Mouse (Mus musculus): ENCODE measurements at regions not wholly inside any gene's neighbourhood (a gene's known extent, or its start where the extent isn't known, plus 50 kb on each side); places are given as distances from the start of the nearest gene placed in this dataset.

DNA sequence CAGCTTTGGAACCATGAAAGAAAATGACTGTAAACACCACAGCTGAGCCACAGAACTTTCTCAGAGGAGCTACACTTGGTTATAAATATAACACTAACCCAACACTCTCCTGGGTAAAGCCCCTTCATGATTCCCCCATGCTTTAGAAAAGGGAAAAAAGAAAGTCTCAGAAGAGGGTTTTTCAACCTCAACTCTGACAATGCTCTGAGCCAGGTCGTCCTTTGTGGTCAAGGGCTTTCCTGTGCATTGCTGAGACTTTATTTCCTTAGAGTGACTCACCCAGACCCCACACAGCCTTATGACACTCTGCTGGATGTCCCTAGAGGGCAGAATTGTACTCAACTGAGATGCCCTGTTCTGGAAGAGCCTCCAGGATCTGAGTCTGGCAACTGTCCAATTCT is 167.8 kb downstream of the B3gnt2 start:
- H3K9ac ChIP-seq (ENCODE audit: insufficient read depth, low read depth, low read length, poor library complexity, severe bottlenecking), result no peak overlapping the region

DNA sequence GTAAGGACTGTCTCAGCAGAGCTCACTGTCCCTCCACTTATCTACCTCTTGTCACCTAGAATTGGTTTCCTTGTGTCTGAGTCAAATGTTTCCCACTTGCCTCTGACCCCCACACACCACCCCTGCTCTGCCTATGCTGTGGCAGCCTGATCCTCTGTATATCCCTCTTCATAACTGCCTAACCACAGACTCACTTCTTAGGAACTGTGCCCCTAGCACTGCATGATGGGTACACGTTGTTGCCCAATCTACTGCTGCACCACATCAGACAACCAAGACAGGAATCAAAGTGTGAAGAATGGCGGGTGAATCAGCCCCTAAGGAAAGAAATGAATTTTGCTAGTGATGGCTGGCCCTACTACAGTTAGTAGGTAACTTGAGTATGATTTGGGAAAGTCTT is 167.4 kb downstream of the B3gnt2 start:
- no peaks in the 10 kb centered on the region for H3K9me3 ChIP-seq (ENCODE audit: control insufficient read depth, insufficient read depth, low read depth, low read length)
- in situ Hi-C loops (cut with MboI; ENCODE audit: low sequenced_read_pairs in 2 of 2, unreplicated experiment in 2 of 2), result no loop called here
- no peaks in the 10 kb centered on the region; a peak in 1 of 4 replicates for H3K4me1 ChIP-seq (ENCODE audit: control insufficient read depth in 2 of 2, insufficient read depth in 2 of 2, low read length in 2 of 2, poor library complexity in 1 of 2)
- no peak overlapping the region for H3K9ac ChIP-seq (ENCODE audit: insufficient read depth, low read depth, low read length, poor library complexity, severe bottlenecking)
- no peak for DNase-seq (ENCODE audit: low read depth, low spot score)
- no peak overlapping the region for H3K27ac ChIP-seq (ENCODE audit: insufficient read depth, low read depth, low read length, poor library complexity, severe bottlenecking)
- TF ChIP-seq HCFC1 (IDR thresholded peaks at IDR 0.05; ENCODE audit: borderline replicate concordance, insufficient read depth, low read length) (no peak), ZNF384 (IDR thresholded peaks at IDR 0.05; ENCODE audit: low read depth, low read length) (no peak)
- no peaks in the 10 kb centered on the region for H3K36me3 ChIP-seq (ENCODE audit: control insufficient read depth, insufficient read depth, low read length, poor library complexity, severe bottlenecking)
- H3K4me3 ChIP-seq (ENCODE audit: insufficient read depth in 1 of 2, low read depth in 1 of 2, low read length in 2 of 2, poor library complexity in 1 of 2, severe bottlenecking in 1 of 2), result no peak overlapping the region

More for the DNA sequence above, 167.8 kb downstream of the B3gnt2 start:
- no peak for DNase-seq (ENCODE audit: low read depth, low spot score)
- in situ Hi-C loops (cut with MboI; ENCODE audit: low sequenced_read_pairs in 2 of 2, unreplicated experiment in 2 of 2), result no loop called here
- Histone ChIP-seq H3K4me1 (ENCODE audit: control insufficient read depth in 2 of 2, insufficient read depth in 2 of 2, low read length in 2 of 2, poor library complexity in 1 of 2) (no peaks in the 10 kb centered on the region; a peak in 1 of 4 replicates), H3K27ac (ENCODE audit: insufficient read depth, low read depth, low read length, poor library complexity, severe bottlenecking) (no peak overlapping the region), H3K9me3 (ENCODE audit: control insufficient read depth, insufficient read depth, low read depth, low read length) (no peaks in the 10 kb centered on the region), H3K36me3 (ENCODE audit: control insufficient read depth, insufficient read depth, low read length, poor library complexity, severe bottlenecking) (no peaks in the 10 kb centered on the region), H3K4me3 (ENCODE audit: insufficient read depth in 1 of 2, low read depth in 1 of 2, low read length in 2 of 2, poor library complexity in 1 of 2, severe bottlenecking in 1 of 2) (no peak overlapping the region)
- TF ChIP-seq ZNF384 (IDR thresholded peaks at IDR 0.05; ENCODE audit: low read depth, low read length) (no peak), CHD2 (IDR thresholded peaks at IDR 0.05; ENCODE audit: low read depth, low read length) (no peak), HCFC1 (IDR thresholded peaks at IDR 0.05; ENCODE audit: borderline replicate concordance, insufficient read depth, low read length) (no peak), MAFK (IDR thresholded peaks at IDR 0.05; ENCODE audit: insufficient read depth, low read depth, low read length) (no peak), ZC3H11A (IDR thresholded peaks at IDR 0.05; ENCODE audit: borderline replicate concordance, low read depth, low read length) (no peak)

DNA sequence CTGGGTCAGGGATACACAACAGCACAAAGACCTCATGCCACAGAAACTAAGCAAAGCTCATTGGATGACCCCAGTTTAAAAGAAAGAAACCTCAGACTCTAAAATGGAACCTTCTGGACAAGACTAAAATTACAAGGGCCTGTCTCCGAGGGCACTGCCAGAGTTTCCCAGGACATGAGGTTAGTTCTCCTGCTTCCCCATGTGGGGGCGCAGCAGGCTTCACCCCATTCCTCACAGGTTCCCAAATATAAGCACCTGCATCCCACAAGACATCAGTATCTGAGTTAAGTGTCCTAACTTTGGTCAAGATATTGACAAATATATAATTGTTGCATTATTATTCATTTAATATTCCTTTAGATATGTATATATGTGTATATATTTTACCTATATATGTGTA is 166.8 kb downstream of the B3gnt2 start:
- H3K9ac ChIP-seq (ENCODE audit: insufficient read depth, low read depth, low read length, poor library complexity, severe bottlenecking), result no peak overlapping the region
- no peaks in the 10 kb centered on the region for H3K36me3 ChIP-seq (ENCODE audit: control insufficient read depth, insufficient read depth, low read length, poor library complexity, severe bottlenecking)
- H3K4me1 ChIP-seq (ENCODE audit: control insufficient read depth in 2 of 2, insufficient read depth in 2 of 2, low read length in 2 of 2, poor library complexity in 1 of 2), result no peaks in the 10 kb centered on the region; a peak in 1 of 4 replicates
- in situ Hi-C loops (cut with MboI; ENCODE audit: low sequenced_read_pairs in 2 of 2, unreplicated experiment in 2 of 2), result no loop called here
- H3K27ac ChIP-seq (ENCODE audit: insufficient read depth, low read depth, low read length, poor library complexity, severe bottlenecking), result no peak overlapping the region
- no peaks in the 10 kb centered on the region for H3K9me3 ChIP-seq (ENCODE audit: control insufficient read depth, insufficient read depth, low read depth, low read length)
- no peak for DNase-seq (ENCODE audit: low read depth, low spot score)
- no peak overlapping the region for H3K4me3 ChIP-seq (ENCODE audit: insufficient read depth in 1 of 2, low read depth in 1 of 2, low read length in 2 of 2, poor library complexity in 1 of 2, severe bottlenecking in 1 of 2)
- no peak for TF ChIP-seq CHD2 (IDR thresholded peaks at IDR 0.05; ENCODE audit: low read depth, low read length)
- TF ChIP-seq ZC3H11A (IDR thresholded peaks at IDR 0.05; ENCODE audit: borderline replicate concordance, low read depth, low read length), result no peak

DNA sequence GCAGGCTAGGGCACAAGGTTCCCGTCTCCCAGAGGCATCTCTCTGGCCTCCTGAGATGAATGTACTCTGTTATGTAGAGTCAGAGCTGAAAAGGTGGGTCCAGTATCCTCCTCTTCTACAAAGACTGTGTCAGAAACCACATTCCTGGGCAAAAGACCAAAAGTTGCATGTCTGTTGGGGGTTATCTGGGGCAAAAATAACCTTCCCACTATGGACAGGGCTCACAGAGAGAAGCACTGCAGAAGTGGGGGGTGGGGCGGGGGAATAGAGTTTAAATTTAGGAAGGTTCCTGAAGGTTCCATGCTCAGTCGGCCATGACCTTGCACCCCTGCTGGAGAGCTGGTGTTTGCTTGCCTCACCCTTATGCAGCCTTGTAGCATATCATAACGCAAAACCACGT is 165.9 kb downstream of the B3gnt2 start:
- Histone ChIP-seq H3K36me3 (ENCODE audit: control insufficient read depth, insufficient read depth, low read length, poor library complexity, severe bottlenecking) (no peaks in the 10 kb centered on the region), H3K9me3 (ENCODE audit: control insufficient read depth, insufficient read depth, low read depth, low read length) (no peaks in the 10 kb centered on the region), H3K9ac (ENCODE audit: insufficient read depth, low read depth, low read length, poor library complexity, severe bottlenecking) (no peak overlapping the region), H3K4me1 (ENCODE audit: control insufficient read depth in 2 of 2, insufficient read depth in 2 of 2, low read length in 2 of 2, poor library complexity in 1 of 2) (no peaks in the 10 kb centered on the region; a peak in 1 of 4 replicates), H3K27ac (ENCODE audit: insufficient read depth, low read depth, low read length, poor library complexity, severe bottlenecking) (no peak overlapping the region), H3K4me3 (ENCODE audit: insufficient read depth in 1 of 2, low read depth in 1 of 2, low read length in 2 of 2, poor library complexity in 1 of 2, severe bottlenecking in 1 of 2) (no peak overlapping the region)
- no peak for TF ChIP-seq ZNF384 (IDR thresholded peaks at IDR 0.05; ENCODE audit: low read depth, low read length)
- no peak for TF ChIP-seq CHD2 (IDR thresholded peaks at IDR 0.05; ENCODE audit: low read depth, low read length)
- TF ChIP-seq HCFC1 (IDR thresholded peaks at IDR 0.05; ENCODE audit: borderline replicate concordance, insufficient read depth, low read length), result no peak
- no peak for TF ChIP-seq MAFK (IDR thresholded peaks at IDR 0.05; ENCODE audit: insufficient read depth, low read depth, low read length)
- DNase-seq (ENCODE audit: low read depth, low spot score), result no peak
- in situ Hi-C loops (cut with MboI; ENCODE audit: low sequenced_read_pairs in 2 of 2, unreplicated experiment in 2 of 2), result no loop called here

DNA sequence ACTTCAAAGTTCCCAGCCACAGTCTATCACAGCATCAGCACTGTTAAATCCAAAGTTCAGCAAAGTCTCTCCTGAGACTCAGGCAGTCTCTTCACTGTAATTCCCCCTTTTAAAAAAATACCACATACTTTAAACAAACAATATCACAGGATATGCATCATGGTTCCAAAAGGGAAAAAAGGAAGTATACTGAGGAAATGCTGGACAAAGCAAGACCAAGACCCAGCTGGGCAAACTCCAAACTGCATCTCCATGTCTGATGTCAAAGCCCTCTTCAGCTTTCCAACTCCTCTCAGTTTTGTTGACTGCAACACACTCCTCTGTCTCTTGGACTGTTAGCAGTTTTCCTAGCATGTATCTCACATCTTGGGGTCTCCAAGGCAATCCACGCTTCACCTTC is 165.5 kb downstream of the B3gnt2 start:
- TF ChIP-seq HCFC1 (IDR thresholded peaks at IDR 0.05; ENCODE audit: borderline replicate concordance, insufficient read depth, low read length), result no peak
- no peak for TF ChIP-seq MAFK (IDR thresholded peaks at IDR 0.05; ENCODE audit: insufficient read depth, low read depth, low read length)
- TF ChIP-seq ZC3H11A (IDR thresholded peaks at IDR 0.05; ENCODE audit: borderline replicate concordance, low read depth, low read length), result no peak
- TF ChIP-seq ZNF384 (IDR thresholded peaks at IDR 0.05; ENCODE audit: low read depth, low read length), result no peak
- TF ChIP-seq CHD2 (IDR thresholded peaks at IDR 0.05; ENCODE audit: low read depth, low read length), result no peak
- no peak for DNase-seq (ENCODE audit: low read depth, low spot score)
- Histone ChIP-seq H3K4me1 (ENCODE audit: control insufficient read depth in 2 of 2, insufficient read depth in 2 of 2, low read length in 2 of 2, poor library complexity in 1 of 2) (no peaks in the 10 kb centered on the region; a peak in 1 of 4 replicates), H3K4me3 (ENCODE audit: insufficient read depth in 1 of 2, low read depth in 1 of 2, low read length in 2 of 2, poor library complexity in 1 of 2, severe bottlenecking in 1 of 2) (no peak overlapping the region), H3K27ac (ENCODE audit: insufficient read depth, low read depth, low read length, poor library complexity, severe bottlenecking) (no peak overlapping the region), H3K36me3 (ENCODE audit: control insufficient read depth, insufficient read depth, low read length, poor library complexity, severe bottlenecking) (no peaks in the 10 kb centered on the region), H3K9me3 (ENCODE audit: control insufficient read depth, insufficient read depth, low read depth, low read length) (no peaks in the 10 kb centered on the region), H3K9ac (ENCODE audit: insufficient read depth, low read depth, low read length, poor library complexity, severe bottlenecking) (no peak overlapping the region)
- in situ Hi-C loops (cut with MboI; ENCODE audit: low sequenced_read_pairs in 2 of 2, unreplicated experiment in 2 of 2), result no loop called here

Data from ES-E14 (cell line).